Mouse (Mus musculus) T-helper 1 cell (primary cell): ENCODE measurements around the gene Ube2q2.
"Not testable (repeated sequence)": the region's sequence is repeated elsewhere in the genome, so short reads cannot be mapped to it uniquely, and the experiment has no call there.

ENCODE experiments used
- in situ Hi-C: fragments of 300-600 bp; cut with MboI, MseI; formaldehyde crosslinking; loops from one replicate; pipeline ENCODE4 v1.15.1; 2025; ENCODE audit warnings: high pct_unique_total_duplicates

Ube2q2 gene

GRCm38 (mm10) chr9:55170655-55171412 is 22.2 kb downstream of the Ube2q2 start:
- in situ Hi-C loops, result no loop called here

- in situ Hi-C loops, result no loop called here
Measured at GRCm38 (mm10) chr9:55172195-55172685, 23.6 kb downstream of the Ube2q2 start.

- in situ Hi-C loops, result no loop called here
Measured at GRCm38 (mm10) chr9:55174235-55174634, 25.6 kb downstream of the Ube2q2 start.

GRCm38 (mm10) chr9:55195876-55196275 is 47.2 kb downstream of the Ube2q2 start:
- in situ Hi-C loops, result no loop called here

- in situ Hi-C loops, result no loop called here
Measured at GRCm38 (mm10) chr9:55198260-55198659, 49.6 kb downstream of the Ube2q2 start.

- in situ Hi-C loops, result no loop called here
Measured at GRCm38 (mm10) chr9:55199348-55199747, 50.7 kb downstream of the Ube2q2 start.

GRCm38 (mm10) chr9:55208458-55208789 is 59.8 kb downstream of the Ube2q2 start:
- in situ Hi-C loops, result no loop called here

GRCm38 (mm10) chr9:55208790-55209481 is 60.3 kb downstream of the Ube2q2 start, which contains the start of gene Fbxo22:
Gene Fbxo22 (plus strand): TSS chr9:55208925.
- in situ Hi-C loops, result no loop called here

GRCm38 (mm10) chr9:55211611-55212010 is 63.0 kb downstream of the Ube2q2 start:
- in situ Hi-C loops, result loop anchor here (10.0 kb wide), 1 partner anchor 553 kb away; no protein-coding TSS in a partner anchor

- in situ Hi-C loops, result loop anchor here (10.0 kb wide), 1 partner anchor 551 kb away; no protein-coding TSS in a partner anchor
Measured at GRCm38 (mm10) chr9:55213396-55213795, 64.7 kb downstream of the Ube2q2 start.

- in situ Hi-C loops, result loop anchor here (10.0 kb wide), 1 partner anchor 550 kb away; no protein-coding TSS in a partner anchor
Measured at GRCm38 (mm10) chr9:55215056-55215455, 66.4 kb downstream of the Ube2q2 start.

- in situ Hi-C loops, result loop anchor here (10.0 kb wide), 1 partner anchor 549 kb away; no protein-coding TSS in a partner anchor
Measured at GRCm38 (mm10) chr9:55215648-55216047, 67.0 kb downstream of the Ube2q2 start.

GRCm38 (mm10) chr9:55216078-55216477 is 67.4 kb downstream of the Ube2q2 start:
- in situ Hi-C loops, result loop anchor here (10.0 kb wide), 1 partner anchor 549 kb away; no protein-coding TSS in a partner anchor

GRCm38 (mm10) chr9:55217381-55217780 is 68.7 kb downstream of the Ube2q2 start:
- in situ Hi-C loops, result loop anchor here (10.0 kb wide), 1 partner anchor 547 kb away; no protein-coding TSS in a partner anchor

GRCm38 (mm10) chr9:55225165-55225737 is 76.6 kb downstream of the Ube2q2 start:
- in situ Hi-C loops, result no loop called here

- in situ Hi-C loops, result no loop called here
Measured at GRCm38 (mm10) chr9:55226251-55226650, 77.6 kb downstream of the Ube2q2 start.

GRCm38 (mm10) chr9:55228149-55228548 is 79.5 kb downstream of the Ube2q2 start:
- in situ Hi-C loops, result no loop called here

GRCm38 (mm10) chr9:55229010-55229409 is 80.4 kb downstream of the Ube2q2 start:
- in situ Hi-C loops, result no loop called here

- in situ Hi-C loops, result no loop called here
Measured at GRCm38 (mm10) chr9:55231544-55231943, 82.9 kb downstream of the Ube2q2 start.

- in situ Hi-C loops, result no loop called here
Measured at GRCm38 (mm10) chr9:55232110-55232509, 83.5 kb downstream of the Ube2q2 start.

- in situ Hi-C loops, result no loop called here
Measured at GRCm38 (mm10) chr9:55232586-55232985, 83.9 kb downstream of the Ube2q2 start.

GRCm38 (mm10) chr9:55233076-55233475 is 84.4 kb downstream of the Ube2q2 start:
- in situ Hi-C loops, result not testable (repeated sequence)
